Comparison of ENCODE assay signal across 26 mouse cellular contexts in genomic region chr14:103256866-103257265, GRCm38 (mm10).
"Had no signal": no experiment of that assay in that cellular context is flagged by ENCODE, and none has a peak within 500 bp of the region (broad histone marks: within the 10 kb centered on the region; RNA-seq: fewer than 3 reads in every experiment).

No protein-coding gene starts in this region.

- H3K4me3 ChIP-seq: gastrocnemius, adult 2 months; heart, embryonic 10.5 days; heart, embryonic 12.5 days; hindbrain, embryonic 10.5 days; hindbrain, embryonic 12.5 days; intestine, embryonic 15.5 days; limb, embryonic 10.5 days; limb, embryonic 12.5 days; liver, embryonic 13.5 days; liver, embryonic 15.5 days had no signal

- ATAC-seq: hindbrain, embryonic 16.5 days; inflammation-experienced regulatory T-cells, adult 6 months; intestine, embryonic 15.5 days; intestine, postnatal 0 days had no signal

- H3K27ac ChIP-seq: gastrocnemius, adult 2 months; heart, embryonic 10.5 days; hindbrain, embryonic 10.5 days; hindbrain, embryonic 12.5 days; hindbrain, embryonic 14.5 days; intestine, embryonic 15.5 days; limb, embryonic 10.5 days; limb, embryonic 12.5 days; liver, embryonic 13.5 days; liver, embryonic 15.5 days had no signal

- DNase-seq: gastrocnemius, adult 2 months; gastrocnemius, postnatal 10 days; gastrocnemius, postnatal 25 days; heart, adult 18-20 months; heart, postnatal 10 days; heart, postnatal 4 days; kidney, adult 18-20 months; kidney, adult 8-10 months; kidney, postnatal 10 days; kidney, postnatal 25 days; kidney, postnatal 4 days; layer of hippocampus, adult 9-11 months; liver; liver, embryonic 13.5 days had no signal
